Mouse (Mus musculus): ENCODE measurements around the gene Pak6. TPM values are rescaled to one million over a fixed set of nuclear protein-coding genes. Genes with fewer than 3 reads are reported as not detected.
A peak's percentile ranks its signal among the peaks of the same experiment; 100 is the strongest.

The Pak6 gene
- polyA plus RNA-seq, 1 experiment from 2014 or later, result 0.60 TPM

DNA sequence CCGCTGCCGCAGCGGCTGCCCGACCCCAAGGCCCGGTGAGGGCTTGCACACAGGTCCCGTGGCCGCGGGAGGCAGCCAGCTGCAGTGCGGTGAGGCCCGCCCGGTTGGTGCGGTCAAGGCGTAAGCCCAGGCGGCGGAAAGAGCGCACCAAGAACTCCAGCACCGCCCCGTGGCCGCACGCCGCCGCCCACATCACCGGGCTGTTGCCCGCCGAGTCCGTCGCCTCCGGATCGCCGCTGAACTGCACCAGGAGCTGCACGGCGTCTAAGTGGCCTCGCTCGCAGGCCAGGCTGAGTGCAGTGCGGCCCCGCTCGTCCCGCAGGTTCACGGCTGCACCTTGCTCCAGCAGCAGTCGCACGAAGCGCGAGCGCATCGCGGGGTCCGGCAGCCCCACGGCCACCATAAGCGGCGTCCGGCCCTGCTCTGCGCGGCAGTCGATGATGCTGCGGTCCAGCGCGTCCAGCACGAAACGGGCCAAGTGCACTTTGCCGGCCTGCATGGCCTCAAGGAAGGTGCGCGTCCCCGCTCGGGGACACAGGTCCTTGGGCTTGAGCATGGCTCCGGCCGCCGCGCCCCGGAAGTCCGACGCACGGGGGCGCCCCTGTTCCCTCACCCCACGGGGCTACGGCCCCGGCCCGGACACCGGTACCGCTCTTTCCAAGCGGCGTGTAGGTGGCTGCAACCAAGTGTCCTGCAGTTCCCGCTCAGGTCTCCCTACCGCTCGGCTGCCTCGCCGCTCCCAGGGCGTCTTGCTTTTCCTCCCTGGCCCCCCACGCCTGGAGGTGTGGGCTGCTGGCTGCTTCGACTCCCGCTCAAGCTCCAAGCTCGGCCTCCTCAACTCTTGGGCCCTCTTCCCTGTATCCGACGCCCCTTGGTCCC is 40.0 kb downstream of the Pak6 start:
- under 1% methylated on average over 87 of the region's 93 CpGs for WGBS
- no peak overlapping the region for H3K27ac ChIP-seq (ENCODE audit: low read length)
- peaks cover 88% of the 10 kb centered on the region for H3K27me3 ChIP-seq (ENCODE audit: insufficient read depth, low read length)
- H3K36me3 ChIP-seq (ENCODE audit: insufficient read depth, low read length), result no peaks in the 10 kb centered on the region
- peak overlapping the region; percentile 72 for H3K4me2 ChIP-seq (replicated peaks; ENCODE audit: low read depth, low read length)
- peaks cover 30% of the 10 kb centered on the region for H3K4me1 ChIP-seq (ENCODE audit: insufficient read depth, low read length)
- peak overlapping the region; percentile 20; the same call in 1 of the 2 replicates for H3K9ac ChIP-seq (replicated peaks; ENCODE audit: low read length)
- ATAC-seq (ENCODE audit: low FRiP score, low TSS enrichment), result peak; percentile 29; the same call in 1 of the 2 replicates
- no peaks in the 10 kb centered on the region for H3K9me3 ChIP-seq (ENCODE audit: low read length)
- peak overlapping the region; percentile 49 for H3K4me3 ChIP-seq (ENCODE audit: low read length)

DNA sequence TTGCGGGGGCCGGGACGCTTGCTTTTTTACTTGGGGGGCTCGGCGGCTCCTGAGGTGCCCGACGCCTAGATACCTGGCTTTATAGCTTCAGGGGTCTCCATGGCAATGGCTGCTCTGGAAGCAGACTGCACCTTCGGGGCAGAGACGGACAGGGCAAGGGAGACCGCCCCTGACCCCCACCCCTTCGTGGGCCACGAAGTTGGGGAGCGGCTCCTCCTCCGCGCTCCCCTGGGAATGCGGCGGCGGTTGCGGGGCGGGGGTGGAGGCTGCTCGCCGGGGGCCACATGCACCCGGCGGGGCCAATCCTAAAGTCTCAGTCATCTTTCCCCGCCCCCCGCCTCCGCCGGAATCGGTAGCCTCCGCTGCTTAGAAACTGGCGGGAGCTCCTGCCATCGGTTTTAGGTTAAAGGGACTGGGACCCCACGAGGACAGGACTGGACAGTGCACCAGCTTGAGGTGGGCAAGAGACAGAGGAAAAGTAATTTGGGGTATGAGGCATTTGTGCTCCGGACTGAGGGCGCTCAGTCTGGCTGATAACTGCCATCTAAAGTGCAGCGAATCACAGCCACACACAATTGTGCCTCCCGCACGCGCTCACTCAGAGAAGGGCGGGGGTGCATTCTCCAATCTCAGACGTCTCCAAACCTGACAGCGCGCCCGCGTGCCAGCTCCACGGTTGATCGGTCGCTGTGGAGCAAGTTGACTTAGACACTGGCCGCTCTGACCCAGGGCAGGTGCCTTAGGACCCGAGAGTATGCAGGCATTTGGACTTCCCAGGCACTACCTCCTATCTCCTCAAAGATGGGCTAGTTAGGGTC is 41.0 kb downstream of the Pak6 start, which contains the start of gene Ankrd63:
Ankrd63 (minus strand) TSS at position 51 of the 818 bp plus-strand sequence.
- Histone ChIP-seq H3K4me3 (ENCODE audit: low read length) (peak within 1 kb of the TSS; percentile 49), H3K4me2 (replicated peaks; ENCODE audit: low read depth, low read length) (peak within 1 kb of the TSS; percentile 72), H3K9me3 (ENCODE audit: low read length) (no peaks in the 10 kb centered on the region), H3K27ac (ENCODE audit: low read length) (no peak within 1 kb of the TSS), H3K4me1 (ENCODE audit: insufficient read depth, low read length) (peaks cover 34% of the 10 kb centered on the region), H3K36me3 (ENCODE audit: insufficient read depth, low read length) (no peaks in the 10 kb centered on the region), H3K9ac (replicated peaks; ENCODE audit: low read length) (peak within 1 kb of the TSS; percentile 20; the same call in 1 of the 2 replicates), H3K27me3 (ENCODE audit: insufficient read depth, low read length) (peaks cover 94% of the 10 kb centered on the region)
- WGBS, result 2% methylated on average over 50 of the region's 50 CpGs
- ATAC-seq (ENCODE audit: low FRiP score, low TSS enrichment), result no peak

DNA sequence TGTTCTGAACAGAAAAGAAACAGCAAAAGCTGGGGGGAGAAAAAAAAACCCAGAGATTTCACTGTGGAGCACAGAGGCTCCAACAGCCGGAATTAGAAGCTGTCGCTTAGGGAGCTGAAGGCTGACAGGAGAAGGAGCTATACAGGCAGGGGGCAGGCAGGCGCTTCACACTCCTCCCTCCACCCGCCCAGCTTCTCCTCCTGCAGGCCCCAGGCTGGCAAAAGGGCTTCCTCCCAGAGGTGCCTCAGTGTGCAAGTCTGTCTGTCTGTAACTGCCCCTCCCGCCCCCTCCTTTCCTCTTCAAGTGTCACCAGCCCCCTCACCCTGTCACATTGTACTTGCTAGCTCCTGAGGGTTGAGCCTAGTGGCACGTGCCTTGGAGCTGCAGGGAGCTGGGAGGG is 43.3 kb downstream of the Pak6 start:
- Histone ChIP-seq H3K4me2 (replicated peaks; ENCODE audit: low read depth, low read length) (no peak overlapping the region), H3K27me3 (ENCODE audit: insufficient read depth, low read length) (peaks cover 97% of the 10 kb centered on the region), H3K9me3 (ENCODE audit: low read length) (no peaks in the 10 kb centered on the region), H3K27ac (ENCODE audit: low read length) (no peak overlapping the region), H3K9ac (replicated peaks; ENCODE audit: low read length) (no peak overlapping the region), H3K4me1 (ENCODE audit: insufficient read depth, low read length) (peaks cover 45% of the 10 kb centered on the region), H3K4me3 (ENCODE audit: low read length) (no peak overlapping the region), H3K36me3 (ENCODE audit: insufficient read depth, low read length) (no peaks in the 10 kb centered on the region)
- 11% methylated on average over 6 of the region's 6 CpGs for WGBS
- ATAC-seq (ENCODE audit: low FRiP score, low TSS enrichment), result no peak

GRCm38 (mm10) chr2:118708472-118708871 is 45.4 kb downstream of the Pak6 start:
- Histone ChIP-seq H3K4me3 (ENCODE audit: low read length) (no peak overlapping the region), H3K27ac (ENCODE audit: low read length) (no peak overlapping the region), H3K9me3 (ENCODE audit: low read length) (no peaks in the 10 kb centered on the region), H3K4me2 (replicated peaks; ENCODE audit: low read depth, low read length) (no peak overlapping the region), H3K9ac (replicated peaks; ENCODE audit: low read length) (no peak overlapping the region), H3K4me1 (ENCODE audit: insufficient read depth, low read length) (peaks cover 34% of the 10 kb centered on the region), H3K36me3 (ENCODE audit: insufficient read depth, low read length) (no peaks in the 10 kb centered on the region), H3K27me3 (ENCODE audit: insufficient read depth, low read length) (peaks cover 96% of the 10 kb centered on the region)
- ATAC-seq (ENCODE audit: low FRiP score, low TSS enrichment), result no peak
- WGBS, result 65% methylated on average over 4 of the region's 4 CpGs

DNA sequence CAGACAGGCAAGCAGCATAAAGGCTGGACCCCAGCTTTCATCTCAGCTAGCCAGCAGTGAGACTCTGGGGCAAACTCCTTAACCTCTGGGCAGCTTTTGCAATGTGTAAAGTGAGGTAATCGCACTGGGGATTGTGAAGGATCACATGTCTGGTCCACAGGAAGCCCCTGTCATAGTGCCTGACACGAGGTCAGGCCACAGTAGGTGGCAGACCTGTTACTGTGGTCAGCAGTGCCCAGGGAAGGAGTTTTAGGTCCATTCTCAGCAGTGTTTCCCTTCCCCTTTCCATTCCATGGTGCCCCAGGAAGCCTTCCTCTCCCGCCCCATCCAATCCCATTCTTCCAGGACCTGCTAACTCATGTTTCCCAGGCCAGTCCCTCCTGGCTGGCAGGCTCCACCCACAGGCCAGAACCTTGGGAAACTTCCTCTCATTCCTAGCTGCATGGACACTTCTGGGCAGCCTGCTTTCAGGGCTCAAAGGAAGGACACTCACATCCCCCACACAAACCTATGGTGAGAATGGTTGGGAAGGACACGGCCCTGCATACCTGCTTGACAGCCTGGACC is 46.6 kb downstream of the Pak6 start:
- Histone ChIP-seq H3K9me3 (ENCODE audit: low read length) (no peaks in the 10 kb centered on the region), H3K4me3 (ENCODE audit: low read length) (no peak overlapping the region), H3K4me2 (replicated peaks; ENCODE audit: low read depth, low read length) (no peak overlapping the region), H3K4me1 (ENCODE audit: insufficient read depth, low read length) (peaks cover 26% of the 10 kb centered on the region), H3K27me3 (ENCODE audit: insufficient read depth, low read length) (peaks cover 87% of the 10 kb centered on the region), H3K9ac (replicated peaks; ENCODE audit: low read length) (no peak overlapping the region), H3K36me3 (ENCODE audit: insufficient read depth, low read length) (no peaks in the 10 kb centered on the region), H3K27ac (ENCODE audit: low read length) (no peak overlapping the region)
- ATAC-seq (ENCODE audit: low FRiP score, low TSS enrichment), result peak; percentile 17; the same call in 1 of the 2 replicates
- WGBS, result 27% methylated on average over 4 of the region's 4 CpGs

DNA sequence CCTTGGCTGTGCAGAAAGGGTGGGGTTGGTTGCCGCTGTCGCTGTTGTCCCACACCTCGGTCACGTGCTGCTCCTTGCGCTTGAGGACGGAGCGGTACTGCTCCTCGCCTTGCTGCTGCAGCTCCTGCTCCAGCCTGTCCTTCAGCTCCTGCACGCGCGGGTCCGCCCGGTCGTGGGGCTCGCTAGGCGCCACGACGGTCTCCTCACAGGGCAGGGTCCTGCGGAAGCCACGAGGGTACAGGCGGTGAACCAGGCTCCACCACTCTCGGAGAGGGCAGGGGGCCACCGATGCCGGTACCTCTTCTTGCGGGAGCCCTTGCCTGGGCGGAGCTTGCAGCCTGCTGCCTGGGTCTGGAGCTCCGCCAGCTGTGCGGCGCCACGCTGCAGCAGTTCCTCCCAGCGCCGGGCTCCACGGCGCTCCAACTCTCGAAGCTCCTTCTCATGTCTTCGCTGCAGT is 48.0 kb downstream of the Pak6 start:
- peak; percentile 65 for ATAC-seq (ENCODE audit: low FRiP score, low TSS enrichment)
- peaks cover 74% of the 10 kb centered on the region for H3K27me3 ChIP-seq (ENCODE audit: insufficient read depth, low read length)
- no peaks in the 10 kb centered on the region for H3K9me3 ChIP-seq (ENCODE audit: low read length)
- no peaks in the 10 kb centered on the region for H3K36me3 ChIP-seq (ENCODE audit: insufficient read depth, low read length)
- peak overlapping the region; percentile 80 for H3K4me2 ChIP-seq (replicated peaks; ENCODE audit: low read depth, low read length)
- H3K9ac ChIP-seq (replicated peaks; ENCODE audit: low read length), result peak overlapping the region; percentile 58
- no peak overlapping the region for H3K27ac ChIP-seq (ENCODE audit: low read length)
- H3K4me3 ChIP-seq (ENCODE audit: low read length), result peak overlapping the region; percentile 48
- WGBS, result under 1% methylated on average over 36 of the region's 36 CpGs
- H3K4me1 ChIP-seq (ENCODE audit: insufficient read depth, low read length), result peaks cover 26% of the 10 kb centered on the region

GRCm38 (mm10) chr2:118713631-118714030 is 50.5 kb downstream of the Pak6 start:
- 84% methylated on average over 6 of the region's 6 CpGs for whole genome bisulfite sequencing

DNA sequence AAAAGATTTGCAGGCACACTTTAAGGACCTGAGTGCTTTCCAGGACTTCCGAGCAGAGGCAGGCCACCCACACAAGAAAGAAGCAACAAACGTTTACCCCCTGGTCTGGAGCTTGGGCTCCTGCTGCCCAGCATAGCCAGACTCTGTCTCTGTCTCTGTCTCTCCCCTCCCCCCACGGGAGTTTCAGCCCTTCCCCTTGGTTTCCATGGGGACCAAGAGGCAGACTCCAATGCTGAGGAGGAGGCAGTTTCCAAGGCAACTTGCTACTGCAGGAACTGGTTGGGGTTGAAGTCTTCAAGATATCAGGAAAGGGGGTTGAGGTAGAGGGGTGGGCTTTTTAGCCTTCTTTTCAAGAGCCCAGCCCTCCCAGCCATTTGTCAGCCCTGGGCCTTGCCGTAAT is 51.1 kb downstream of the Pak6 start:
- Histone ChIP-seq H3K27ac (ENCODE audit: low read length) (no peak overlapping the region), H3K4me2 (replicated peaks; ENCODE audit: low read depth, low read length) (no peak overlapping the region), H3K4me3 (ENCODE audit: low read length) (no peak overlapping the region), H3K9me3 (ENCODE audit: low read length) (no peaks in the 10 kb centered on the region), H3K4me1 (ENCODE audit: insufficient read depth, low read length) (peaks cover 21% of the 10 kb centered on the region), H3K9ac (replicated peaks; ENCODE audit: low read length) (no peak overlapping the region), H3K36me3 (ENCODE audit: insufficient read depth, low read length) (no peaks in the 10 kb centered on the region), H3K27me3 (ENCODE audit: insufficient read depth, low read length) (peaks cover 43% of the 10 kb centered on the region)
- 41% methylated on average over 4 of the region's 4 CpGs for WGBS
- no peak for ATAC-seq (ENCODE audit: low FRiP score, low TSS enrichment)

More at GRCm38 (mm10) chr2:118713631-118714030, 50.5 kb downstream of the Pak6 start:
- no peak for ATAC-seq (ENCODE audit: low FRiP score, low TSS enrichment)
- Histone ChIP-seq H3K9ac (replicated peaks; ENCODE audit: low read length) (no peak overlapping the region), H3K4me3 (ENCODE audit: low read length) (no peak overlapping the region), H3K4me1 (ENCODE audit: insufficient read depth, low read length) (peaks cover 23% of the 10 kb centered on the region), H3K9me3 (ENCODE audit: low read length) (no peaks in the 10 kb centered on the region), H3K27me3 (ENCODE audit: insufficient read depth, low read length) (peaks cover 49% of the 10 kb centered on the region), H3K4me2 (replicated peaks; ENCODE audit: low read depth, low read length) (no peak overlapping the region), H3K27ac (ENCODE audit: low read length) (no peak overlapping the region), H3K36me3 (ENCODE audit: insufficient read depth, low read length) (no peaks in the 10 kb centered on the region)

DNA sequence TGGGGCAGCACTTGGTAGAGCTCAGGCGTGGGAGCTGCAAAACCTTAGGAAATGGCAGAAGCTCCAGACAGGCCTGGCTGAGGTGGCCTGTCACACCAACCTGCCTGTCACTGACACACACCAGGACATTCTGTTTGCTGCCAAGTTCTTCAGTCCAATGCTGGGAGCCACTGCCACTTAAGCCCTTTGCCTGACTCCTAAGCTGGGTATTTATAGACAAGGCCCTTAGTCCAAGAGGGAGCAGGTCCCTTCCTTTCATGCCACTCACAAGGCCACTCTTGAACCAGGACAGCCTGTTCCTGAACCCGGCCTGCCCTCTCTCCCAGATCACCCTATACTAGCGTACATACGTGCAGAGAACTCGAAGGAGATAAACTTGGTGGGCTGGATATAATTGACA is 53.6 kb downstream of the Pak6 start:
- H3K27ac ChIP-seq (ENCODE audit: low read length), result no peak overlapping the region
- 87% methylated on average over 5 of the region's 5 CpGs for WGBS

More for the DNA sequence above, 53.6 kb downstream of the Pak6 start:
- H3K9ac ChIP-seq (replicated peaks; ENCODE audit: low read length), result no peak overlapping the region
- no peak for ATAC-seq (ENCODE audit: low FRiP score, low TSS enrichment)
- H3K36me3 ChIP-seq (ENCODE audit: insufficient read depth, low read length), result no peaks in the 10 kb centered on the region
- no peak overlapping the region for H3K4me3 ChIP-seq (ENCODE audit: low read length)
- H3K4me1 ChIP-seq (ENCODE audit: insufficient read depth, low read length), result peaks cover under 1% of the 10 kb centered on the region; the same call in 1 of the 2 replicates
- no peaks in the 10 kb centered on the region for H3K9me3 ChIP-seq (ENCODE audit: low read length)
- peaks cover 21% of the 10 kb centered on the region for H3K27me3 ChIP-seq (ENCODE audit: insufficient read depth, low read length)
- no peak overlapping the region for H3K4me2 ChIP-seq (replicated peaks; ENCODE audit: low read depth, low read length)
